Mouse (Mus musculus) common myeloid progenitor, adult 5-6 weeks (primary cell): ENCODE results near the gene Ptger1. TPM values are rescaled to one million over a fixed set of nuclear protein-coding genes. Genes with fewer than 3 reads are reported as not detected.

ENCODE experiments used
- ATAC-seq: replicated peaks from 2 replicates; pipeline ENCODE4 v1.8.0; 2016; ENCODE audit warnings: low read depth, mild to moderate bottlenecking, moderate TSS enrichment, inconsistent platforms; ENCODE audit not compliant: poor library complexity, severe bottlenecking
- total RNA-seq: library from RNA; stranded (forward); fragments of 200-1000, 187-1606 nt; gene quantifications from 2 replicates; pipeline ENCODE4 v1.2.3, GENCODE M21; 2017

Ptger1 gene
- 1.6 and 4.5 TPM in 2 replicates for total RNA-seq

DNA sequence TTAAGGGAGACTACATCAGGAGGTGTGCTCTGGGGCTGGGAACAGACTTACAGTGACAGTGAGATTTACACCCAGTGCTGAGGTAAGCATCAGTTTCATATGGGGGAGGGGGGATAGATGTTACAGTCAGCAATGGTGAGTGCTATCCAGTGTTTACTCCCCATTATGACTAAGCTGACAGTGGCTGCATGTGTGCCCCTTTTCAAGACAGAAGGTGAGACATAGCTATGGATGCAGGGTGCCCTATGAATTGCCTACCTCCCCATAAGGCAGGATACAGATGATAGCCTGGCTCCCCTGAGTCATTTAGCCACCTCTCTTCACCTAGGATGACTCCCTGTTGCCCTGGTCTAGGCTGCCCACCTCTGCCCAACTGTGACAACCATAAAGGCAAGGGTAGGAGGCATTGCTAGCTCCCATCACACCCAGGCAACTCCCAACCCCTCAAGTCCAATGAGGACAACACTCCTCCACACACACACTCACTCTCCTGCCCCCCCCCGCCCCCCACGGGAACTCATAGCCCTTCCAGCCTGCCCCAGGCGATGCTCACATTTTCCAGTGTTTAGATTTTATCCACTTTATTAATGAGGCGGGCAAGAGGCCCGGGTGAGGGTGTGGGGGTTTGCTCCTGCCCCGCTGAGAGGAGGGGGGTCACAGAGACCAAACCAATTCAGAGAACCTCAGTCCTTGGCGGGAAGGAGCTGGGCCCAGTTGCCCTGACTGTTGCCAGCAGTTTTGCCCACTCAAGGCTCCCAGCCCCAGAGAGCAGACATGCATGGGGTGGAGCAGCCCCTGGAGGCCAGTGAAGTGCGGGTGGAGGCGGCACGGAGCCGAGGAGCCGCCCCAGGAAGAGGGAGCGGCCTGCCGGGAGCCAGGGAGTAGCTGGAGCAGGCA is at the start of gene Ptger1:
Gene Ptger1 (plus strand): TSS at position 710 of the 897 bp plus-strand sequence.
- ATAC-seq: no peak

DNA sequence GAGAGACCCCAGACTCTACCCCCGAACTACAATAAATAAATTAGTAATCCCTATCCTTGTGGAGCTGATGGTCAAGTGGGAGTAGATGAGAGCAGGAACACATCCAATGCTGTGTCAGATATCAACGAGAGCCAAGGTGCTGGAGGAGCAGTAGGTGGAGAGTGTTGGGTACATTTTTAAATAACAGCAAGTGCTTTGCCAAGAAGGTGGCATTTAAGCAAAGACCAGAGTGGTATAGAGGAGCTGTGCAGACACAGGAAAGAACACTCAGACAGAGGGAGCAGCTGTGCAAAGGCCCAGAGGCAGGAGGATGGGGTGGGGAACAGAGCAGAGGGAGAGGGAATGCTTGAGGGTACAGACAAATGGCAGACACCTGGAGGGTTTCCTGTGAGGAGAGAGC is 49.4 kb upstream of the Ptger1 start:
- ATAC-seq: no peak

DNA sequence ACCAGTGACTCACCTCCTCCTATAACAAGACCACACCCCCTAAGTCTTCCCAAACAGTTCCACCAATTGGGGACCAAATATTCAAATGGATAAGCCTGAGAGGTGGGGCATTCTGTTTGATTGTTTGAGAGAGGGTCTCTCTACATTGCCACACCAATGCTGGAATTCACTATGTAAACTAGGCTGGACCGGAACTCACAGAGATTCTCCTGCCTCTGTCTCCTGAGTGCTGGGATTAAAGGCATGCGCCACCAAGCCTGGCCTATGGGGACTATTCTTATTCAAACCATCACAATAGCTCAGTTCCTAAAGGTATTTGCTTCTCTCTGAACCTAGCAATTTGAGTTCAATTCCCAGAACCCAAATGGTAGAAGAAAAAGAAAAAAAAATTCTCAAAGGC is 47.9 kb upstream of the Ptger1 start:
- ATAC-seq: no peak

DNA sequence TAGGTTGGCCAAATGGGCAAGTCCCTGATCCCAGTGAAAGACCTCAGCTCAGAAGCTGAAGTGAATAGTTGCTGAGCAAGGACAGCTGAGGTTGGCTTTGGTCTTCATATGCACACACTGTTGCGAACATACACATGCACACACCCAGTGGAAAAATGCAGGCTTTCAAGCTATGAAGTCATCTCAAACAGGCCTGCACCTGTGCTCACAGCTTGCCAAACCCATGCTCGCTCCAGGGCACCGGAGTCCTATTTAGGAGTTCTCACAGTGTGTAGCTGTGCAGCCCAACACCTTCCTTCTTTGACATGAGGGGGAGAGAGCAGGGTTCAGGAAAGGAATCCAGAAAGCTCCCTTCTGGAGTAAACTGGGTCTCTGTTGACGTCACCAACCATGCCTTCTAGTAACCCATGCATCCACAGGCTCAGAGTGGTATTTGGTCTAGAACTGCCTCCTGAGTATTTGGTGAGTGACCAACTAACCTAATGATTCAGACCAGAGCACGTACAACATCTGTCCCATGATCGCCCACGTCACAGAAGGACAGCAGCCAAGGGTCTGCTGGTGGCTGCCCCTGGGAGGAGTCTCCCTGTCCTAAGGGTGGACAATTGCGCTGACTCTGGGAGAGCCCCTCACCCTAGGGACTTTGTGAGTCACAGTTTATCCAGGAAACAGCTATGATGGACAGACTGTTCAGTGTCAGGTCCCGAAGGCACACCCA is 46.8 kb upstream of the Ptger1 start:
- no peak for ATAC-seq

DNA sequence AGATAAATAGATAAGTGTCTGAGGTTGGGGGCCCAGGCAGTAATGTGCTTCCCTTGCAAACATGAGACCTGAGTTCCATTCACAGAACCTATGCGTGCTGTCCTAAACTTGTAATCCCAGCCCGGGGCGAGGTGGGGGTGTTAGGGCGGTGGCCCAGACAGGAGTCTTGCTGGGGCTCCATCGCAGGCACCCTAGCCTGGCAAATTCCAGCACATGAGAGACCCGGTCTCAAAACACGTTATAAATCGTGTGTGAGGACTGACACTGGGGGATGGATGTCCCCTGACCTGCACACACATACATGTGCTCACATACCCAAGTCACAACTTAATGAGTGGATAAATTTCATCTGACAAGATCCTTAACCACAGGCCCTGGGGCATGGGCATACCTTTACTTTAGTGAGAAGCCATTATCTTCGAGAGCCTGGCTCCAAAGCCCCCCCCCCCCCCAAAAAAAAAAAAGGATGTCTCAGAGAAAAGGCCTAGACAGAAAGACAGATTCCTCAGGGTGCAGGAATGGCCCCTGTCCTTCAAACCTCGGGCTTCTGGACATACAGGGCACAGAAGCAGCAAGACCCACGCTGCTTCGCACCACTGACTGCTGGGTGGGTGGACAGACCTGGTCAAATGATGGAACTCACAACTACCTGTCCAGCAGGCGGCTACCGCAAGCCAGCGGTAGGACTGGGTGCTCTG is 44.6 kb upstream of the Ptger1 start:
- ATAC-seq: no peak; the same call in 1 of the 2 replicates

DNA sequence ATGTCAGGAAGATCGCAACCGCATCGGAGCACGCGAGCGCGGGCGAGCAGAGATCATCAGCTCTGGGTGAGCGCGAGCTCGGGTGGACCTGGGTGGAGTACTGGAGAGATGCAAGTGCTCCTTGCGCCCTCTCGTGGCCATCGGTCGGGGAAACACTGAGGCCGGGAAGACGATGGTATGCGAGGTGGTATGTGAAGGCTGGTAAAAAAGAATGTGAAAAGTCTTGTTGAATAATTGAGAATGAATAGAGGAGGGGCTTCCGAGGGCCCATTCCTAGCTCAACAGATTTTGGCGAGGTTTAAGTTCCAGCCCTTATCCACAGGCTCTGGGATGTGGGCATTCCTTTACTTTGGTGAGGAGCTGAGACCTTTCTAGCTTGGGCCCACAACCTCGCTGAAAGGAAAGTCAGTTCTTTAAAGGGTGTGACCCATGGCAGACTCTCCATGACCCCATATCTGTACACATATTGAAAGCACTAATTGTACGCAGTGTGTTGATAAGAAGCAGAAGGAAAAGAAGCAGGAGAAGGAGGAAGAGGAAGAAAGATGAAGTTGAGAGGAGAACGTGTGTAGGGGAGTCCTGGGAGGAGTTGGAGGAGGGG is 44.0 kb upstream of the Ptger1 start:
- peak; percentile 81 for ATAC-seq

DNA sequence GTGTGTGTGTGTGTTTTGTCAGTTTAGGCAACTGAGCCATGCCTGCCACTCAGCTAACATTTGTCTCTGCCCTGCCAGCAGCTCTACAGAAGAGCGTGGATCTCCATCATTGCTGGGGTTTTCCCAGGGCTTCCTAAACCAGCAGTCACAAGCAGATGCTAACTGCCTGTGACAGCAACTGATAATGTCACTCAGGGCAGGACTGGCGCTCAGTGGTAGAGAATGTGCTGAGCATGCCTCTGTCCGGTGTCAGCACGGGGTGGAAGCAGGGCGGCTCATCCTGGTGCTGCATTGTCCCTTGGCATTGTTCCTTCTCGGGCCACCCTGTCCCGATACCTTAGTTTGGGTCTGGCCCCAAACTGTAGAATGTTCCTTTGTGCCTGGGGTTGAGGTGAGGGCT is 42.9 kb upstream of the Ptger1 start:
- no peak for ATAC-seq

DNA sequence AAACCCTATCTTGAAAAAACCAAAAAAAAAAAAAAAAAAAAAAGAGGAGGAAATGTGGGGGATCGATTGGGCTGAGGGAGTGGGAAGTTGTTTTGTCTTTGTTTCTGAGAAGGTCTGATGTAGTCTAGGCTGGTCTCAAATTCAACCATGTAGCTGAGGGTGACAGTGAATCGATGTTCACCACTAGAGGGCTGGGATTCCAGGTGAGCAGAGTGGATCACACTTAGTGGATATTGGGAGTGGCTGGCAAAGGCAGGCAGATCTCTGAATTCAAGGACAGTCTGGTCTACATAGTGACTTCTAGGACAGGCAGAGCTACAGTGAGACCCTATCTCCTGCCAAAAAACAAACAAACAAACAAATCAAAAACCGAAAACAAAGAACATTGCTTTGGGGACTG is 41.7 kb upstream of the Ptger1 start:
- no peak for ATAC-seq

DNA sequence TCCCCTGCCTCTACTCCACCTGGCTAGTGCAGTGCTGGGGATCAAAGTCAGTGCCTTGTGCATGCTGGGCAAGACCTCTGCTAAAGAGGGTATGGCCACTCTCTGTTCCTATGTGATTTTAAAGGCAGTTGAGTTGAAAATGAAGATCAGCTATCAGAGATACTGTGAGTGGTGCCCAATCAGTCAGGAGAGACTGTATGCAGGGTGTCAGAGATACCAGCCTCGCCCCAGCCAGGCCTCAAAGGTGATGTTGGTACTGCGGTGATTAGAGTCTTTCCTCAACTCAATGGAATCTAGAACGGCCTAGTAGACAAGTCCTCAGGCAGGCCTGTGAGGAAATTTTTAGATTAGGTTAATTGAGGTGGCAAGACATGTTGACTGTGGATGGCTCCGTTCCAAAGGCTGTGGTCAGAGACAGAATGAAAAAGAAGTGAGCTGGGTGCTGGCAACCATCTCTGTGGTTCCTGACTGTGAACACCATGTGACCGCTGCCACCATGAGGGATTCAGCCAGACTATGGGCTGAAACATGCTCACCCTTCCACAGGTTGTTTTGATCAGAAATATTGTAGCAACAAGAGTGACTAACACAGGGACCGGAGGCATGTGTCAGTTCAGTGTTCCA is 40.7 kb upstream of the Ptger1 start:
- peak; percentile 45 for ATAC-seq

DNA sequence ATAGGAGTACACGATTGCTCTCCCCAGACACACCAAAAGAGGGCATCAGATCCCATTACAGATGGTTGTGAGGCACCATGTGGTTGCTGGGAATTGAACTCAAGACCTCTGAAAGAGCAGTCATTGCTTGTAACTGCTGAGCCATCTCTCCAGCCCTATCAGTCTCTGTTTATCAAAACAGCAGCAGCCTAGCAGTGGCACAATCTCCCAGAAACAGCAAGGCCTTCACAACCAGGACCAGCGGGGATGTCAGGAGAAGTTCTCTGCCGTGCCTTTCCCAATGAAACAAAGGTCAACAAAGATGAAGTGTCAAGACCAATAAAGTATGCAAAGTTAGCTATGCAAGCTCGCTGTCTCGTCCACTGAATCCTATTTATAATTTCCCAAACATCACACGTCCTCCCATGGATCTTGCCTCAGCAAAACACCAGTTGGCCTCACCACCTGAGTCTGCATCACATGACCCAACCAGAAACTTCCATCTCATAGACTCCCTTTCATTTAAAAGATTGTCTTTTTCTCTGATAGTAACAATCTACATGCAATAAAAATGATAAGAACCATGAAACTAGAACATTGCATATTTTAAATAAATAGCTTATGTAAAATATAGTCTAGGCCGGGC is 34.3 kb upstream of the Ptger1 start:
- no peak for ATAC-seq

DNA sequence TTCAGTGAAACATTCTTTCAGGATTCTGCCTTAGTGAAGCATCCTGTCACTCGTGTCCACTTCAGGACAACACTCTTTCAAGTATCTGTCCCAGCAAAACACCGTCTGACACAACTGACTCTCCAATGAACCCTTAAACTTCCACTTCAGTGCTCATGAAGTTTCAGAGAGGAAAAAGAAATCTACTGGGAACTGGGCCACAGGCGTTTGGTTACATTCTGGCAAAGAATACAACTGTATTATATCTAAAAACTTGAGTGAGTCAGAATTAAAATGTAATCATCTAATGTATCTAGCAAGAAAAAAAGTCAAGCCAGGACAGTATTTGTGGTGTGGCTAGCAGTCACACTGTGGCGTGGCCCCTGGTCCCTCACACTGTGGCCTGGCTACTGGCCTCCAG is 27.6 kb upstream of the Ptger1 start:
- ATAC-seq: no peak

DNA sequence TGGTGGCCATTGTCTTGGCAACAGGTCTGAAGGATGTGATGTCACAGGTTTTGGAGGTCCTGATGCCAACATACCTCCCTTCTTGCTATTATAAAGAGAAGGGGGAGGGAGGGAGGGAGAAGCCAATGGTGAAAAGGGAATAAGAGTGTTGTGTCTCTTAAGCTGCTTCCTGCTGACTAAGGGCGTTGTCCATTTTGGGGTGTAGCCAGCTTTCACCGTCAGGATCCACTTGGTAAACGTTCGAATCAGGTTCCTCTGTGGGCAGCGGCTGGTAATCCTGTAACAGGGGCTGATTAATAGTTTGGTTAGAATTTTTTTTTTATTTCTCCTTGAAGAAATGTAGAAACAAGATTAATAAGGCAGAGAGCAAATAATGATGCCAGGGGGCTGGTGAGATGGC is 26.8 kb upstream of the Ptger1 start:
- ATAC-seq: no peak

DNA sequence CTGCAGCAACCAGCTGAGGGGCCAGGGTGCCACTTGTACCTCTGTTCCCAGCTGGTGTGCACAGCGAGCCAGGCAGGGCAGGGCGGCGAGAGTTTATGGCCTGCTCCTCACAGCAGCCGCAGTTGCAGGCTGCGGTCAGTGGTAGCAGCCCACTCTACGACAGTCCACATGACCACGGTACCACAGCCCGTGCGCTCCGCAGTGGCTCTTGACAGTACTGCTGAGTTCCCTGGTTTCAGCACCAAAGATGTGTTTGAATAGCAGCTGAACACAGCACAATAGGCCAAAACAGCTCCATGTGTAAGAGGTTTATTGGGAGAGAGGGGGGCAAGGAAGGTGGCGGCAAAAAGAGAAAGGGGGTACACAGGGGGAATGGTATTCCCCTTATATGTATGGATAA is 19.0 kb upstream of the Ptger1 start:
- no peak for ATAC-seq

DNA sequence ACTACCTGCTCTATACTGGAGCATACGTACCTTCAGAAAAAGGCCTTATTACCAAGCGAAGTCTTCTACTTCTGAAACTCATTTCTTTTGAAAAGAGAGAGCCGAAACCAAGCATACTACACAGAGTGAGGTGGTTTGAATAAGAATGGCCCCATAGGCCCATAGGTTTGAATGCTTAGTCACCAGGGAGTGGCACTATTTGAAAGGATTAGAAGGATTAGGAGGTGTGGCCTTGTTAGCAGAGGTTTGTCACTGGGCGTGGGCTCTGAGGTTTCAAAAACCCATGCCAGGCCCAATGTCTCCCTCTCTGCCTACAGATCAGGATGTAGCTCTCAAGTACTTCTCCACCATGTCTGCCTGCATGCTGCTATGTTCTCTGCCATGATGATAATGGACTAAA is 18.4 kb upstream of the Ptger1 start:
- no peak for ATAC-seq

DNA sequence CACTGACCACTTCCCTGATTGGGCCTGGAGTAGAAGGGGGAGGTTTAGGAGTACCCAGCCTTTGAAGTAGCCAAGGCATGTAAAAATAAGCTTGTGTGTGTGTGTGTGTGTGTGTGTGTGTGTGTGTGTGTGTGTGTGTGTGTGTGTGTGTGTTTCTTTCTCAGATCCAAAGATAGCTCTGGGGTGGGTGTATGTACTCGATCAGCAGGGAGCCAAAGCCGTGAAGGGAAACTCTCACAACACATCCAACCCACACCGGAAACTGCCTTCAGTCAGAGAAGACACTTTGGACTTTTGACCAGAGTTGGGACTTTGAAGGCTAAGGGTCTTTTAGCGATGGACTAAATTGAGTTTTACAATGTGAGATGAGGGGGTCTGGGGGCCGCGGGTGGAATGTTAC is 16.8 kb upstream of the Ptger1 start:
- ATAC-seq: no peak

DNA sequence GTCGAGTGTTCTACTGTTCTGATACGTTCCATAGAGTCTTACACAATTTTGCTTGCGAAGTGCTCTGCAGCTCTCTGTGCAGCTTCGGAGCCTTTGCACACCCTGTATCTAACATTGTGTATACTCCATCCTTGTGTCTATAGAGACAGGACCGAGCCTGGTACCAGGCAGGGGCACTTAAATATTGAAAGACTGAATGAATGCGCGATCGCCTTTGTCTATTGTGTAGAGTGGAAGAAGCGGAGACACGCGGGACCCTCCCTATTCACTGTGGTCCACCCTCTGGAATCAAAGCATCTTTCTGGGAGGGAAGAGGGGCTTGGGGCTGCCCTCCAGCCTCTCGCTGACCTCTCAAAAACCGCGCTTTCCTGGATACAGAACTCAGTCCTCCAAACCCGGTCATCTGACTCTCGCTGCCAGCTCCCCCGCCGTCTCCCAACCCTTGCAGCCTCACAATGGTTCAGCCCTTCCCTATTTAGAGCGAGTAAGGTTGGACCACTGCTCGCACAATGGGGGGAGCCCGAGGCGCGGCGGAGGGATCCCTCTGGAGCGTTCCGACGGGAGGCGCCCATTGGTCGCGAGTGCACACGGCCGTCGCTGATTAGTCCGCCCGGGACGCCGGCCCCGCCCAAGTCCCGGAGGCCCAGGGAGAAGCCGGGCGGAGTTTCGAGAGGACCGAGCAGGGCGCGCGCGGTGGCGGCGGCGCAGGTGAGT is 14.3 kb upstream of the Ptger1 start, which contains the start of gene Gipc1:
Gene Gipc1 (plus strand): TSS at position 648 of the 714 bp plus-strand sequence.
- ATAC-seq: peak; percentile 98

DNA sequence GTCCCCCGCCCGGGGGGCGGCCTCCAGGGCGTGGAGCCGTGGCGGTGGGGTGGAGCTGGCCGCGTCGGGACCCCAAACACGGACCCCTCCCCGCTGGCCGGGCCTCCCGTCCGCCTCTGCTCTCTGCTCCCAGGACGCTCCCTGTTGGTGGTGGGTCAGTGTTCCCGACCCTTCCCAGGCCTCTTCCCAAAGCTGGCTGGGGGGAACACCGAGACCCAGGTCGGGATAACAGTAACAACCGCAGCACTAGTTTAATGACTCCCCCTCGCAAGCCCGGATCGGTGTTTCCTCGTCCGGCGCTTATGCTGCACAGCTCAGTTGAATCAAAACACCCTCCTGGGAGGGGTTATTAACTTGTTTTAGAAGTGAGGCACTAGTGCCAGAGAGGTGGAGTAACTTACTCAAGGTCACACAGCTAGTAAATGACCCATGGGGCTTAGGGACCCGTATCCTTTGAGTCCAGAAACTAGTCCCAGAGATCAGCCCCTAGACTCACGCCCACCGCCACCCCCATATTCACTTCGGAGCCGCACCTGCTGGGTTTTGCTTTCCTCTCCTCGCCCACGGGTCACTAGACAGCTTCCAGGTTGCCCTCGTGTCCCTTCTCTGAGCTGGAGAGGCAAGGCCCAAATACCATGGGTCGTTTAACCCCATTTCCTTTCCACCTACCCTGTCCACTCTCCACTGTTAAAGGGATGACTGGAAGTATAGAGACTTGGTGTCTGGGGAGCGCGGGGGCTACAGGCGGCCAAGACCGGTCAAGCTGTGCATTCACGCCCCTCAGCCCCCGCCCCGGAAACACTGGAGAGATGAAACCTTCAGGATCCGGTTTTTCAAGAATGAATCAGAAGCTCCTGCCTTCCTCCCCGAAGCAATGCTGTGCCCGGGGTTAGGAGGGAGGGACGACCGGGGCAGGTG is 13.5 kb upstream of the Ptger1 start:
- ATAC-seq: peak; percentile 5

DNA sequence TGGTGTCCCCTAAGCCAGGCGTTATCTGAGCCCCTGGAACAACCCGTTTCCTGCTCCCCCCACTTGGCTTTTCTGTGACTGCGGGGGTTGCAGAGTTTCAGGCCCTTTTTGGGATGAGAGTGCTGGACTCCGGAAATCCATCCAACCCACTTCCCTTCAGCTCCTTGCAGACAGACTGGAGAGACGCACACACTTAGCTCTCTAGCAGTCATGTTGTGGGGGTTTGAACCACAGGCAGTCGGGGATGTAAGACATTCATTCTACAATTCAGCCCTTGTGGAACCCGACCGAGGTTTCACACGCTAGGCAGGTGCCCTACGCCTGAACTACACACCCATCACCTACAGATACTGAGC is 12.8 kb upstream of the Ptger1 start:
- no peak for ATAC-seq
